Mouse (Mus musculus): Measurements from ENCODE around the gene Ddr2.

GRCm38 (mm10) chr1:170064083-170064494 is 46.5 kb downstream of the Ddr2 start:
- TF ChIP-seq POLR2AphosphoS2 (IDR thresholded peaks at IDR 0.05; ENCODE audit: low read depth, low read length) (no peak), CTCF (conservative IDR thresholded peaks at IDR 0.05 in 1 of 2, IDR thresholded peaks at IDR 0.05 in 1 of 2; ENCODE audit: low read depth in 2 of 2, low read length in 2 of 2) (no peak), MAFK (IDR thresholded peaks at IDR 0.05; ENCODE audit: insufficient replicate concordance, low read length) (no peak), POLR2A (IDR thresholded peaks at IDR 0.05; ENCODE audit: low read depth, low read length) (no peak), NRF1 (IDR thresholded peaks at IDR 0.05; ENCODE audit: low read depth, low read length) (no peak), MAX (IDR thresholded peaks at IDR 0.05; ENCODE audit: low read length) (no peak), JUND (conservative IDR thresholded peaks at IDR 0.05; ENCODE audit: low read depth, low read length) (no peak), UBTF (IDR thresholded peaks at IDR 0.05; ENCODE audit: low read depth, low read length) (no peak), BHLHE40 (IDR thresholded peaks at IDR 0.05; ENCODE audit: low read depth, low read length) (no peak), EP300 (IDR thresholded peaks at IDR 0.05; ENCODE audit: low read length) (no peak), ZNF384 (IDR thresholded peaks at IDR 0.05; ENCODE audit: low read depth, low read length) (no peak), JUN (IDR thresholded peaks at IDR 0.05; ENCODE audit: insufficient read depth, low read depth, low read length) (no peak), ELF1 (IDR thresholded peaks at IDR 0.05; ENCODE audit: low read depth, low read length) (no peak)

Data from CH12.LX (cell line).